Mouse (Mus musculus) intestine, postnatal 0 days (tissue): Measurements from ENCODE around the gene Adamts20. TPM values are rescaled to one million over a fixed set of nuclear protein-coding genes. Genes with fewer than 3 reads are reported as not detected.

ENCODE experiments used
- ATAC-seq: fragments of 200-750 bp; cut with Nextera tagmentation; 2 replicates; pipeline ENCODE4 v1.8.0; 2017; ENCODE audit warnings: mild to moderate bottlenecking, moderate TSS enrichment, moderate library complexity
- H3K27ac ChIP-seq: fragments of 300-500 bp; sonication (generic); 2 replicates; pipeline ENCODE4 v1.5.1; 2014; ENCODE audit warnings: mild to moderate bottlenecking, low read depth, low read length, moderate library complexity
- H3K27me3 ChIP-seq: fragments of 300-500 bp; sonication (generic); replicated peaks from 2 replicates; pipeline ENCODE4 v1.6.1; 2014; ENCODE audit warnings: low read length, mixed read lengths; ENCODE audit not compliant: control insufficient read depth, insufficient read depth
- H3K36me3 ChIP-seq: fragments of 300-500 bp; sonication (generic); 2 replicates; pipeline ENCODE4 v1.6.1; 2014; ENCODE audit warnings: mild to moderate bottlenecking, moderate library complexity; ENCODE audit not compliant: control insufficient read depth, insufficient read depth
- H3K4me1 ChIP-seq: fragments of 300-500 bp; sonication (generic); replicated peaks from 2 replicates; pipeline ENCODE4 v1.6.1; 2014; ENCODE audit warnings: antibody characterized with exemption, low read length, mixed read lengths; ENCODE audit not compliant: control insufficient read depth, insufficient read depth
- H3K4me2 ChIP-seq: fragments of 300-500 bp; sonication (generic); replicated peaks from 2 replicates; pipeline ENCODE4 v1.6.1; 2014; ENCODE audit warnings: low read depth, mild to moderate bottlenecking, moderate library complexity
- H3K4me3 ChIP-seq: fragments of 300-500 bp; sonication (generic); 2 replicates; pipeline ENCODE4 v1.5.1; 2014; ENCODE audit warnings: low read depth, low read length
- H3K9ac ChIP-seq: fragments of 300-500 bp; sonication (generic); 2 replicates; pipeline ENCODE4 v1.6.1; 2014; ENCODE audit warnings: mild to moderate bottlenecking, low read depth, low read length
- H3K9me3 ChIP-seq: fragments of 300-500 bp; sonication (generic); 2 replicates; pipeline ENCODE4 v1.6.1; 2016; ENCODE audit warnings: mixed run types; ENCODE audit not compliant: control insufficient read depth
- CTCF ChIP-seq: sonication (generic); IDR thresholded peaks from 2 replicates; pipeline ENCODE4 v1.5.1; 2016; ENCODE audit warnings: low read depth, mild to moderate bottlenecking, control low read depth, antibody characterized with exemption, moderate library complexity
- WGBS: fragments of 180-500 bp; shearing (Covaris S2); extraction: QIAGEN DNeasy Blood & Tissue Kit; methylation state at CpG from one replicate; pipeline ENCODE4 v1.1.7; 2014; 5-methylcytosine and 5-hydroxymethylcytosine counted together
- polyA plus RNA-seq: library from polyadenylated mRNA; unstranded; fragments of >200 nt; fragmentation: Nextera tagmentation; extraction: Ambion mirVana; gene quantifications from 2 replicates; pipeline ENCODE4 v1.2.1, GENCODE M21; 2015

The Adamts20 gene
- polyA plus RNA-seq, 1 experiment from 2014 or later: 0.47 TPM

- H3K36me3 ChIP-seq: no peaks in the 10 kb centered on the region
- H3K4me3 ChIP-seq: no peak overlapping the region
- no peak overlapping the region for H3K27ac ChIP-seq
- 70% methylated on average over 5 of the region's 5 CpGs for WGBS
- TF ChIP-seq CTCF: no peak
- H3K4me2 ChIP-seq: no peak overlapping the region
- H3K9me3 ChIP-seq: no peaks in the 10 kb centered on the region
- no peaks in the 10 kb centered on the region for H3K4me1 ChIP-seq
- H3K27me3 ChIP-seq: no peaks in the 10 kb centered on the region
- no peak for ATAC-seq
- H3K9ac ChIP-seq: no peak overlapping the region
Observed at GRCm38 (mm10) chr15:94470361-94470760, 5.1 kb upstream of the Adamts20 start.

- no peak for ATAC-seq
- Histone ChIP-seq H3K4me3 (no peak overlapping the region), H3K27ac (no peak overlapping the region), H3K4me1 (no peaks in the 10 kb centered on the region), H3K9me3 (no peaks in the 10 kb centered on the region), H3K27me3 (no peaks in the 10 kb centered on the region), H3K4me2 (no peak overlapping the region), H3K9ac (no peak overlapping the region), H3K36me3 (no peaks in the 10 kb centered on the region)
- WGBS: 78% methylated on average over 14 of the region's 14 CpGs
- TF ChIP-seq CTCF: no peak
Observed at GRCm38 (mm10) chr15:94464881-94465280, 337 bp downstream of the Adamts20 start.

- TF ChIP-seq CTCF: peak; percentile 70
- H3K27me3 ChIP-seq: no peaks in the 10 kb centered on the region
- 67% methylated on average over 3 of the region's 3 CpGs for WGBS
Observed at GRCm38 (mm10) chr15:94463251-94463650, 2.0 kb downstream of the Adamts20 start.

GRCm38 (mm10) chr15:94462206-94462605 is 3.0 kb downstream of the Adamts20 start:
- WGBS: 45% methylated on average over 3 of the region's 3 CpGs
- Histone ChIP-seq H3K36me3 (no peaks in the 10 kb centered on the region), H3K4me3 (no peak overlapping the region), H3K27ac (no peak overlapping the region), H3K9me3 (no peaks in the 10 kb centered on the region), H3K9ac (no peak overlapping the region), H3K4me1 (no peaks in the 10 kb centered on the region), H3K4me2 (no peak overlapping the region), H3K27me3 (no peaks in the 10 kb centered on the region)
- TF ChIP-seq CTCF: no peak
- no peak for ATAC-seq

More at GRCm38 (mm10) chr15:94463251-94463650, 2.0 kb downstream of the Adamts20 start:
- Histone ChIP-seq H3K4me2 (no peak overlapping the region), H3K4me3 (no peak overlapping the region), H3K4me1 (no peaks in the 10 kb centered on the region), H3K27ac (no peak overlapping the region), H3K9me3 (no peaks in the 10 kb centered on the region), H3K36me3 (no peaks in the 10 kb centered on the region), H3K9ac (no peak overlapping the region)
- no peak for ATAC-seq

GRCm38 (mm10) chr15:94461166-94461565 is 4.1 kb downstream of the Adamts20 start:
- H3K27me3 ChIP-seq: no peaks in the 10 kb centered on the region
- H3K4me2 ChIP-seq: no peak overlapping the region
- no peak for ATAC-seq
- no peak overlapping the region for H3K4me3 ChIP-seq
- H3K36me3 ChIP-seq: no peaks in the 10 kb centered on the region
- no peak overlapping the region for H3K27ac ChIP-seq
- H3K4me1 ChIP-seq: no peaks in the 10 kb centered on the region
- no peak overlapping the region for H3K9ac ChIP-seq
- no peaks in the 10 kb centered on the region for H3K9me3 ChIP-seq
- no peak for TF ChIP-seq CTCF
- 76% methylated on average over 9 of the region's 9 CpGs for WGBS

GRCm38 (mm10) chr15:94457636-94458390 is 7.4 kb downstream of the Adamts20 start:
- no peaks in the 10 kb centered on the region for H3K9me3 ChIP-seq
- no peak overlapping the region for H3K4me2 ChIP-seq
- H3K9ac ChIP-seq: no peak overlapping the region
- no peak for ATAC-seq
- H3K27ac ChIP-seq: no peak overlapping the region
- no peak for TF ChIP-seq CTCF
- no peaks in the 10 kb centered on the region for H3K4me1 ChIP-seq
- H3K27me3 ChIP-seq: no peaks in the 10 kb centered on the region
- WGBS: 71% methylated on average over 18 of the region's 18 CpGs
- H3K36me3 ChIP-seq: no peaks in the 10 kb centered on the region
- no peak overlapping the region for H3K4me3 ChIP-seq
